Mouse (Mus musculus) embryonic facial prominence, embryonic 12.5 days (tissue): ENCODE data around the gene Akna. TPM values are rescaled to one million over a fixed set of nuclear protein-coding genes. Genes with fewer than 3 reads are reported as not detected.
"Not testable (repeated sequence)": the region's sequence is repeated elsewhere in the genome, so short reads cannot be mapped to it uniquely, and the experiment has no call there.

Source experiments
- ATAC-seq: fragments of 200-750 bp; cut with Nextera tagmentation; 2 replicates; pipeline ENCODE4 v1.8.0; 2017; ENCODE audit not compliant: insufficient number of reproducible peaks, insufficient read depth, low FRiP score, low TSS enrichment
- H3K27ac ChIP-seq: fragments of 300-500 bp; sonication (generic); 2 replicates; pipeline ENCODE4 v1.5.1; 2016; ENCODE audit warnings: mild to moderate bottlenecking
- H3K27me3 ChIP-seq: fragments of 300-500 bp; sonication (generic); 2 replicates; pipeline ENCODE4 v1.6.1; 2016; ENCODE audit warnings: mild to moderate bottlenecking, moderate library complexity
- H3K36me3 ChIP-seq: fragments of 300-500 bp; sonication (generic); 2 replicates; pipeline ENCODE4 v1.6.1; 2016; ENCODE audit warnings: mild to moderate bottlenecking
- H3K4me1 ChIP-seq: fragments of 300-500 bp; sonication (generic); 2 replicates; pipeline ENCODE4 v1.6.1; 2016
- H3K4me2 ChIP-seq: fragments of 300-500 bp; sonication (generic); replicated peaks from 2 replicates; pipeline ENCODE4 v1.6.1; 2016; ENCODE audit warnings: mild to moderate bottlenecking, moderate library complexity
- H3K4me3 ChIP-seq: fragments of 300-500 bp; sonication (generic); 2 replicates; pipeline ENCODE4 v1.5.1; 2016; ENCODE audit warnings: mild to moderate bottlenecking
- H3K9ac ChIP-seq: fragments of 300-500 bp; sonication (generic); 2 replicates; pipeline ENCODE4 v1.6.1; 2016; ENCODE audit warnings: mild to moderate bottlenecking, moderate library complexity
- H3K9me3 ChIP-seq: fragments of 300-500 bp; sonication (generic); 2 replicates; pipeline ENCODE4 v1.6.1; 2016; ENCODE audit warnings: mild to moderate bottlenecking, moderate library complexity
- WGBS: fragments of 180-500 bp; shearing (Covaris S2); methylation state at CpG from one replicate; pipeline ENCODE4 v1.1.7; 2016; 5-methylcytosine and 5-hydroxymethylcytosine counted together
- polyA plus RNA-seq: library from polyadenylated mRNA; unstranded; fragments of >200 nt; fragmentation: Nextera tagmentation; extraction: Ambion mirVana; gene quantifications from 2 replicates; pipeline ENCODE4 v1.2.1, GENCODE M21; 2016

Gene Akna
- polyA plus RNA-seq, 1 experiment from 2014 or later, result 11.6 TPM

DNA sequence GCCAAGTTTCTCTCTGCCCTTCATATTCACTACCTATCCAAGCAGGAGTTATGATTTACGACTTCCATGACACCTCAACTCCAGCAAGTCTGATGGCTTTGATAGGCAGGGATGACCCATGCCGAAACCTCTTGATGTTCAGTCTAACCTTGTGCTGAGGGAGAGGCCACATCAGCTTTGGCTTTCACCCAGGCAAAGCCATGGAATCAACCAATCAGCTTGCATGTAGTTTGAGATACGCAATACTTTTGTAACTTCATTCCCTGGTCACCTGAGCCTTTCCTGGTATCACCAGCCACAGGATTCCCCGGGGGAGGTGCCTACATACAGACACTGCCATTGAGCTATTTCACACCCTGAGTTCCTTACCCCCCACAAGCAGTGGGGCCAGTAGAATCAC lies 56.5 kb downstream of the Akna start:
- H3K36me3 ChIP-seq, result no peaks in the 10 kb centered on the region
- H3K27ac ChIP-seq, result no peak overlapping the region
- no peaks in the 10 kb centered on the region for H3K9me3 ChIP-seq
- no peak for ATAC-seq
- no peak overlapping the region for H3K4me3 ChIP-seq
- no peaks in the 10 kb centered on the region for H3K27me3 ChIP-seq
- no peak overlapping the region for H3K4me2 ChIP-seq
- H3K9ac ChIP-seq, result no peak overlapping the region
- H3K4me1 ChIP-seq, result no peaks in the 10 kb centered on the region
- WGBS, result 89% methylated on average over 4 of the region's 4 CpGs

DNA sequence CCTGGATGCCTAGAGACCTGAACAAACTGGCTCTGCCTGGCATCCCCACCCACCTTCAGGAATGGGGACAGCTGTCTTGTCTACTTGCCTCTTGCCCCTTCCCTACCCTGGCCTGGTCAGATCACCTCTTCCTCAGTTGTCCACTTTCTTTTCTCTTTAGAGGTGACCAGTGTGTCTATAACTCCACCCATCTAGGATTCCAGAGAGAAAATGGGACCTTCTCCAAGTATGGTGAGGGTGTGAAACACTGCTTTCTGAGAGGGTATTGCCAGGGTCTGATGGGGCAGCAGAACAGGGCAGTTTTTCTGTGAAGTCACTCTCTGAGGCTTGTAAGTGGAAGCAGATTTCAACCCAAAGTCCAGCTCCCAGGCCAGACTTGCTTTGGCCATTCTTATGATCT lies 57.9 kb downstream of the Akna start:
- Histone ChIP-seq H3K9me3 (no peaks in the 10 kb centered on the region), H3K36me3 (no peaks in the 10 kb centered on the region)
- no peak for ATAC-seq

DNA sequence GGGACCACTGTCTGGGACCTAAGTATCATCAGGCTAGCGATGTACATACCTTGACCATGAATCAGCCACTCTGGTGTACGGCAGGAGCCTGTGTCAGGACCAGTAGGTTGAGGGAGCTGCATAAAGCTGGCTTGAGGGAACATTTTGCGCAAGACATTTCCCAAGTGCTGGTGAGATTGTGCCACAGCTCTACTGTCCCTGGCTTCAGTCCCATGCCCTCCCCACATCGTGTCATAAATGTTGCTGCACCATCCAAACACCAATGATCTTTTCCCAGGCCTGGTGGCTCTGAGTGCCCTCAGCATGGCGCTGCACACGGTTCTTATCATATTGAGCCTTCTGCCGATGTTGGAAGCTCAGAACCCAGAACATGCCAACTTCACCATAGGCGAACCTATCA lies 58.9 kb downstream of the Akna start, which contains the start of gene Orm1:
Gene Orm1, plus strand, starts transcription at position 266 of the 400 bp plus-strand sequence.
- no peaks in the 10 kb centered on the region for H3K9me3 ChIP-seq
- ATAC-seq, result no peak
- H3K27ac ChIP-seq, result no peak within 1 kb of the TSS
- H3K9ac ChIP-seq, result no peak within 1 kb of the TSS
- H3K4me1 ChIP-seq, result no peaks in the 10 kb centered on the region
- no peak within 1 kb of the TSS for H3K4me2 ChIP-seq
- H3K27me3 ChIP-seq, result no peaks in the 10 kb centered on the region
- H3K4me3 ChIP-seq, result no peak within 1 kb of the TSS
- no peaks in the 10 kb centered on the region for H3K36me3 ChIP-seq
- 89% methylated on average over 8 of the region's 8 CpGs for WGBS

More for the DNA sequence above, 57.9 kb downstream of the Akna start:
- no peaks in the 10 kb centered on the region for H3K27me3 ChIP-seq
- no peak overlapping the region for H3K27ac ChIP-seq
- no peak overlapping the region for H3K4me2 ChIP-seq
- H3K9ac ChIP-seq, result no peak overlapping the region
- no peak overlapping the region for H3K4me3 ChIP-seq
- H3K4me1 ChIP-seq, result no peaks in the 10 kb centered on the region

DNA sequence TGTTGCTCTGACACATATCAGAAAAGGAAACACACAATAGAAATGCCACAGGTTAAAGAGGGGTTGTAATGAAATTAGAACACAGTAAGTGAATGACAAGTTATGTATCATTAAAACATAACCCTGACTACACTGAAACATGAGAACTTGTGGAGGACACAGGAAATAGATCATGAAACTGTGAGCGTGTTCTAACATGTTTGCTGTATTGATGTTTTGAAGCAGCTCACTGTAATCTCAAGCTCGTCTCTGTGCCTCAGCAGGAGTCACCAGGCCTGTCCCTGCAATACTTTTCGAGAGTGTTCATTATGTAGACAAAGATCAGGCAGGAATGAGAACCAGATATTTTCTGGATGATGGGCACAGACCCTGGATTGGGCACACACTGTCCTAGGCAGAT lies 59.5 kb downstream of the Akna start:
- 55% methylated on average over 3 of the region's 3 CpGs for WGBS
- no peak overlapping the region for H3K4me2 ChIP-seq
- ATAC-seq, result no peak

DNA sequence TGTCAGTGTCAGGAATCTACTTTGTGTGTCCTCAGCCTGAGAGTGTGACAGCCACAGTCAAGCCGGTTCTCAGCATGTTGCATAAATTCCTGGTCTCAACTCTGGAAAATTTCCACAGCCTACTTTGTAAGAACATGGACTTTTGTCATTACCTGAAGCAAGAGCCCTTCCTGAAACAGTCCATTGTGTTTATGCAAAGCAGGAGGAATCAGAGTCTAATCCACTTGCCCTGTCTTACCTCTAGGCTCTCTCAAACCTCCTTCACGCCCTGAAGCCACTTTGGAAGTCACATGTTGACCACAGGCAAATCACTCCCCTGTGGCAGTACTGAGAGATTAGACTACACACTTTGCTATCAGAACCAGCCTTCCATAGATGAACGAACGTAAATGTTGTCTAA lies 60.7 kb downstream of the Akna start:
- no peak overlapping the region for H3K4me3 ChIP-seq
- no peaks in the 10 kb centered on the region for H3K36me3 ChIP-seq
- ATAC-seq, result no peak
- H3K27me3 ChIP-seq, result no peaks in the 10 kb centered on the region
- H3K27ac ChIP-seq, result no peak overlapping the region
- WGBS, result 60% methylated on average over 4 of the region's 4 CpGs
- no peaks in the 10 kb centered on the region for H3K9me3 ChIP-seq
- no peak overlapping the region for H3K9ac ChIP-seq
- H3K4me2 ChIP-seq, result no peak overlapping the region
- no peaks in the 10 kb centered on the region for H3K4me1 ChIP-seq

More for the DNA sequence above, 59.5 kb downstream of the Akna start:
- Histone ChIP-seq H3K36me3 (no peaks in the 10 kb centered on the region), H3K4me1 (no peaks in the 10 kb centered on the region), H3K4me3 (no peak overlapping the region), H3K27me3 (no peaks in the 10 kb centered on the region), H3K27ac (no peak overlapping the region), H3K9ac (no peak overlapping the region), H3K9me3 (no peaks in the 10 kb centered on the region)

DNA sequence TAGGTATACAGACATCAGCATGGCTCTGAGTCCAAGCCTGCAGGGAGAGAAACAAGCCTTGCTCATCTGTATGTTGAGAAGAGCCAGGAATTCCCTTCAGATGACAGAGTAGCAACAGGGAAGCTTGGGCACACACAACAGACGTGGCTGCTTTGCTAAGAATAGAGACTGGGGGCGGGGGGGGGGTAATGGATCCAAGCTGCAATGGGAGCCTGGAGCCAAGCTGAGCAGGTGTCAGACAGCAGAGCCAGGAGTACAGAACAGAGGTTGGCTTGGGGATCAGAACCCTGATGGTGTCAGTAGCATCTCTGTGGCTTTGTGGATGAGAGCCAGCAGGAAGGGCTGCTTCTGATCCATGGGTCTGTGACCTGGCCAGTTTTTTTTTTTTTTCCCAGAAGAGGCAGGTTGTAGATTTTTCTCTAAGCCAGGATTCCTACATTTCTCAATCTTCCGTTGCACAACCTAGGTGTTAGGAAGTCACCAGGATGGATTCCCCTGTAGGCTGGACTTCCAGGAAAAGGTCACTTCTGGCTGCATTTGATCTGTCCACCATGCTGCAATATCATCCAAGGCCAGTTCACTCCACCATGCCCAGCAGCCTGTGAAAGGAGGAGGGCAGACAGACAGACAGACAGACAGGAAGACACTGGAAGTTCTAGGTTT lies 64.6 kb downstream of the Akna start:
- Histone ChIP-seq H3K27me3 (no peaks in the 10 kb centered on the region), H3K4me2 (no peak overlapping the region), H3K27ac (no peak overlapping the region), H3K4me3 (no peak overlapping the region), H3K9me3 (no peaks in the 10 kb centered on the region), H3K36me3 (peaks cover 1% of the 10 kb centered on the region), H3K4me1 (no peaks in the 10 kb centered on the region), H3K9ac (no peak overlapping the region)
- ATAC-seq, result no peak
- 64% methylated on average over 3 of the region's 3 CpGs for WGBS

DNA sequence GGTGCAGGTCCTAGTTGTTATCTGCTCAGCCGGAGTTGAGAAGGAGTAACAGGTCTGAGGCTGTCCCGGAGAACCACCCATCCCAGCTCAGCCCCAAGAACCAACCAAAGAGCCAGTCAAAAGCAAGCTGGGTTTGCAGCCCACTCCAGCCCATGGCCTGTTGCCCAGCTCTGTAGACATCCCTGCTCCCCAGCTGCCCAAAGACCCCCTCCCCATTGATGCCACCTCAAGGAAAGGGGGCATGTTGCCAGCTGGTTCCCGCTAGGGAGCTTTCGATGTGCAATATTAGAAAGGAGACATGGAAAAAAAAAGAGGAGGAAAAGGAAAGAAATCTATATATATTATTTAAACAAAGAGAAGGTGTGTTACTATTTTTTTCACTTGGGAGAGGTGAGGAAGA lies 69.8 kb downstream of the Akna start:
- H3K36me3 ChIP-seq, result peaks cover 36% of the 10 kb centered on the region
- WGBS, result 91% methylated on average over 4 of the region's 4 CpGs
- H3K9ac ChIP-seq, result no peak overlapping the region
- no peak overlapping the region for H3K27ac ChIP-seq
- H3K4me2 ChIP-seq, result no peak overlapping the region
- no peaks in the 10 kb centered on the region for H3K4me1 ChIP-seq
- H3K4me3 ChIP-seq, result no peak overlapping the region
- H3K27me3 ChIP-seq, result no peaks in the 10 kb centered on the region
- no peaks in the 10 kb centered on the region for H3K9me3 ChIP-seq
- ATAC-seq, result no peak

DNA sequence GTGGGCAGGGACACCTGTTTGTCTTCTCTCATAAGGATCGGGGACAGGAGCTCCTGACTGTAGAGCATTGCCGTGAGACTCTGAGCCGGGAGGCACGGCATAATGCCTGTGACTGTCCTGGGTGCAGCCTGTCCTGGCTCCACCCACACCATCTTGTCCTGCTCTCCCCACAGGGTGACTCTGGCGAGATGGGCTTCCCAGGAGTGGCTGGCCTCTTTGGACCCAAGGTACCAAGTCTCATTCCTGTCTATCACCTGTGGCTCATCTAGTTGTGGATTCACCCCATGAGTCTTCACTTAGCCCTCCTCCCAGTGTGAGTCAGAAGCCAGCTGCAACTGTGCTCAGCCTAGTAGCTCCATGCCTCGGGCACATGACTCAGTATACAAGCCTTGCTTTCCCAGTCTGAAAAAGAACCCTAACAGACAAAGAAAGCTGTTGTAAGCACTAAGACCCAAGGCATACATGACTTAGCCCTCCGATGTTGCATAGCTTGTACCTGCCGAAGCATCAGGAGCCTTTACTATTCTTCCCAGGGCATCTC lies 79.8 kb downstream of the Akna start:
- Histone ChIP-seq H3K9me3 (no peaks in the 10 kb centered on the region), H3K9ac (no peak overlapping the region), H3K27ac (no peak overlapping the region), H3K4me2 (no peak overlapping the region), H3K27me3 (no peaks in the 10 kb centered on the region), H3K4me3 (no peak overlapping the region), H3K4me1 (no peaks in the 10 kb centered on the region), H3K36me3 (peaks cover 72% of the 10 kb centered on the region)
- 75% methylated on average over 8 of the region's 8 CpGs for WGBS
- ATAC-seq, result no peak

DNA sequence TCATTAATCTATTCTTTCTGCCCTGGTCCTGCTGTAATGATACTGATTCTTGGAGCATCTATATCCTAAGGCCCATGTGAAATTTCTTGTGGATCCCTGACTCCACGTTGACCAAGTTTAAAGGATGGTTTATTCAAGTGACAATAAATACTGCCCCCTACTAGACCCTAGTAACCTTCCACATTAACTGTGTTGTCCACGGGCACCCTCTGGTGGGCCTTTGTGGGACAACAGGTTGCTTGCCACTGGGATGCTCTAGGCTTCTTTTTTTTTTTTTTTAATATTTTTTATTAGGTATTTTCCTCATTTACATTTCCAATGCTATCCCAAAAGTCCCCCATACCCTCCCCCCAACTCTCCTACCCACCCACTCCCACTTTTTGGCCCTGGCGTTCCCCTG lies 83.6 kb downstream of the Akna start:
- 25% methylated on average over 3 of the region's 3 CpGs for WGBS
- not testable (repeated sequence) for H3K9me3 ChIP-seq, H3K4me3 ChIP-seq, H3K27me3 ChIP-seq, ATAC-seq, H3K27ac ChIP-seq, H3K4me1 ChIP-seq, H3K4me2 ChIP-seq, H3K9ac ChIP-seq
- H3K36me3 ChIP-seq, result peaks cover 71% of the 10 kb centered on the region

Other genes with a start within 250 kb of the Akna start
- gene Ambp, start 248.6 kb downstream of the Akna start, polyA plus RNA-seq, result 0.47 and 0.55 TPM in 2 replicates
- gene Kif12, start 231.2 kb downstream of the Akna start, polyA plus RNA-seq, result 0.06 TPM in 1 of 2 replicates, not detected in the other
- 19.3 and 21.8 TPM in 2 replicates for gene Col27a1, start 189.3 kb downstream of the Akna start, polyA plus RNA-seq
- gene Orm1, start 58.8 kb downstream of the Akna start, polyA plus RNA-seq, result not detected in 2 replicates
- not detected in 2 replicates for gene Orm3, start 47.2 kb downstream of the Akna start, polyA plus RNA-seq
- gene Orm2, start 40.9 kb downstream of the Akna start, polyA plus RNA-seq, result not detected in 2 replicates
- 7.1 and 8.6 TPM in 2 replicates for gene Whrn, start 92.6 kb upstream of the Akna start, polyA plus RNA-seq
- gene Atp6v1g1, start 141.4 kb upstream of the Akna start, polyA plus RNA-seq, result 302 TPM in 2 replicates
- gene Tmem268, start 155.4 kb upstream of the Akna start, polyA plus RNA-seq, result 9.8 and 11.6 TPM in 2 replicates
- not detected in 2 replicates for gene Gm11213, start 201.9 kb upstream of the Akna start, polyA plus RNA-seq
- not detected in 2 replicates for gene Tex48, start 219.1 kb upstream of the Akna start, polyA plus RNA-seq